Mouse (Mus musculus) adrenal gland, adult 2 months (tissue): ENCODE data around the gene Olfr960. TPM values are rescaled to one million over a fixed set of nuclear protein-coding genes. Genes with fewer than 3 reads are reported as not detected.

Source experiments
- polyA plus RNA-seq: library from polyadenylated mRNA; depleted of rRNA; stranded (reverse); fragments of >200 nt; gene quantifications from 2 replicates; pipeline ENCODE4 v1.2.3, GENCODE M21; 2012; rRNA removed
- total RNA-seq, 2 experiments: library from RNA; stranded (reverse); gene quantifications; 2 replicates each; pipeline ENCODE4 v1.2.3; 2021

The Olfr960 gene
- total and polyA plus RNA-seq, 3 experiments = not detected

Other genes starting within 250 kb of the Olfr960 start
- gene Olfr951, start 234.0 kb upstream of the Olfr960 start, total RNA-seq = not detected
- gene Olfr951, start 234.0 kb upstream of the Olfr960 start, polyA plus RNA-seq = not detected in 2 replicates
- not detected for gene Olfr952, start 194.2 kb upstream of the Olfr960 start, total RNA-seq
- gene Olfr952, start 194.2 kb upstream of the Olfr960 start, polyA plus RNA-seq = not detected in 2 replicates
- not detected for gene Olfr954, start 164.7 kb upstream of the Olfr960 start, total RNA-seq
- not detected in 2 replicates for gene Olfr954, start 164.7 kb upstream of the Olfr960 start, polyA plus RNA-seq
- not detected for gene Olfr955, start 149.4 kb upstream of the Olfr960 start, total RNA-seq
- not detected in 2 replicates for gene Olfr955, start 149.4 kb upstream of the Olfr960 start, polyA plus RNA-seq
- not detected for gene Olfr44, start 127.4 kb upstream of the Olfr960 start, total RNA-seq
- not detected in 2 replicates for gene Olfr44, start 127.4 kb upstream of the Olfr960 start, polyA plus RNA-seq
- not detected for gene Olfr957, start 105.6 kb upstream of the Olfr960 start, total RNA-seq
- not detected in 2 replicates for gene Olfr957, start 105.6 kb upstream of the Olfr960 start, polyA plus RNA-seq
- not detected for gene Olfr958, start 67.3 kb upstream of the Olfr960 start, total RNA-seq
- not detected in 2 replicates for gene Olfr958, start 67.3 kb upstream of the Olfr960 start, polyA plus RNA-seq
- not detected for gene Olfr959, start 45.8 kb upstream of the Olfr960 start, total RNA-seq
- not detected in 2 replicates for gene Olfr959, start 45.8 kb upstream of the Olfr960 start, polyA plus RNA-seq
- 10 to 100 TPM in 1 of 2 experiments, 1 to 10 TPM in 1; 9.0 to 12.1 TPM for gene AW551984, start 17.0 kb upstream of the Olfr960 start, total RNA-seq
- gene AW551984, start 17.0 kb upstream of the Olfr960 start, polyA plus RNA-seq = 9.0 and 15.0 TPM in 2 replicates
- not detected for gene Olfr148, start 10.7 kb upstream of the Olfr960 start, total RNA-seq
- not detected in 2 replicates for gene Olfr148, start 10.7 kb upstream of the Olfr960 start, polyA plus RNA-seq
- gene Olfr961, start 23.7 kb downstream of the Olfr960 start, total RNA-seq = not detected
- not detected in 2 replicates for gene Olfr961, start 23.7 kb downstream of the Olfr960 start, polyA plus RNA-seq
- gene Olfr963, start 45.8 kb downstream of the Olfr960 start, total RNA-seq = not detected
- gene Olfr963, start 45.8 kb downstream of the Olfr960 start, polyA plus RNA-seq = not detected in 2 replicates
- not detected for gene Olfr149, start 85.7 kb downstream of the Olfr960 start, total RNA-seq
- gene Olfr149, start 85.7 kb downstream of the Olfr960 start, polyA plus RNA-seq = not detected in 2 replicates
- gene Olfr965, start 90.0 kb downstream of the Olfr960 start, total RNA-seq = not detected
- gene Olfr965, start 90.0 kb downstream of the Olfr960 start, polyA plus RNA-seq = not detected in 2 replicates
- gene Olfr150, start 109.6 kb downstream of the Olfr960 start, total RNA-seq = not detected
- not detected in 2 replicates for gene Olfr150, start 109.6 kb downstream of the Olfr960 start, polyA plus RNA-seq
- gene Olfr967, start 124.9 kb downstream of the Olfr960 start, total RNA-seq = not detected
- gene Olfr967, start 124.9 kb downstream of the Olfr960 start, polyA plus RNA-seq = not detected in 2 replicates
- gene Olfr968, start 161.9 kb downstream of the Olfr960 start, total RNA-seq = not detected
- gene Olfr968, start 161.9 kb downstream of the Olfr960 start, polyA plus RNA-seq = not detected in 2 replicates
- gene Olfr969, start 169.6 kb downstream of the Olfr960 start, total RNA-seq = not detected
- gene Olfr969, start 169.6 kb downstream of the Olfr960 start, polyA plus RNA-seq = not detected in 2 replicates
- not detected for gene Olfr970, start 187.5 kb downstream of the Olfr960 start, total RNA-seq
- gene Olfr970, start 187.5 kb downstream of the Olfr960 start, polyA plus RNA-seq = not detected in 2 replicates
- not detected for gene Olfr971, start 215.5 kb downstream of the Olfr960 start, total RNA-seq
- gene Olfr971, start 215.5 kb downstream of the Olfr960 start, polyA plus RNA-seq = not detected in 2 replicates
- gene Olfr972, start 245.0 kb downstream of the Olfr960 start, total RNA-seq = not detected
- gene Olfr972, start 245.0 kb downstream of the Olfr960 start, polyA plus RNA-seq = not detected in 2 replicates